Mouse (Mus musculus) heart, embryonic 10.5 days (tissue): ENCODE measurements around the gene P3h4. TPM values are rescaled to one million over a fixed set of nuclear protein-coding genes. Genes with fewer than 3 reads are reported as not detected.

ENCODE experiments used
- DNase-seq: peaks from one replicate; pipeline ENCODE4 v3.0.0-alpha.2; 2017; ENCODE audit warnings: low spot score
- H3K27ac ChIP-seq: fragments of 300-500 bp; sonication (generic); 2 replicates; pipeline ENCODE4 v1.5.1; 2016; ENCODE audit warnings: mild to moderate bottlenecking
- H3K27me3 ChIP-seq: fragments of 300-500 bp; sonication (generic); 2 replicates; pipeline ENCODE4 v1.6.1; 2016; ENCODE audit warnings: mild to moderate bottlenecking; ENCODE audit not compliant: poor library complexity, insufficient read depth, severe bottlenecking
- H3K36me3 ChIP-seq: fragments of 300-500 bp; sonication (generic); 2 replicates; pipeline ENCODE4 v1.6.1; 2016; ENCODE audit warnings: mild to moderate bottlenecking, moderate library complexity
- H3K4me1 ChIP-seq: fragments of 300-500 bp; sonication (generic); 2 replicates; pipeline ENCODE4 v1.6.1; 2016; ENCODE audit warnings: mild to moderate bottlenecking
- H3K4me3 ChIP-seq: fragments of 300-500 bp; sonication (generic); 2 replicates; pipeline ENCODE4 v1.5.1; 2016; ENCODE audit warnings: mild to moderate bottlenecking, moderate library complexity
- H3K9me3 ChIP-seq: fragments of 300-500 bp; sonication (generic); 2 replicates; pipeline ENCODE4 v1.6.1; 2016; ENCODE audit warnings: mild to moderate bottlenecking, moderate library complexity
- WGBS: fragments of 180-500 bp; shearing (Covaris S2); methylation state at CpG from one replicate; pipeline ENCODE4 v1.1.7; 2016; 5-methylcytosine and 5-hydroxymethylcytosine counted together
- polyA plus RNA-seq: library from polyadenylated mRNA; unstranded; fragments of >200 nt; fragmentation: Nextera tagmentation; extraction: Ambion mirVana; gene quantifications from 2 replicates; pipeline ENCODE4 v1.2.1, GENCODE M21; 2016

P3h4 gene
- polyA plus RNA-seq, 1 experiment from 2014 or later, result 81.8 TPM

DNA sequence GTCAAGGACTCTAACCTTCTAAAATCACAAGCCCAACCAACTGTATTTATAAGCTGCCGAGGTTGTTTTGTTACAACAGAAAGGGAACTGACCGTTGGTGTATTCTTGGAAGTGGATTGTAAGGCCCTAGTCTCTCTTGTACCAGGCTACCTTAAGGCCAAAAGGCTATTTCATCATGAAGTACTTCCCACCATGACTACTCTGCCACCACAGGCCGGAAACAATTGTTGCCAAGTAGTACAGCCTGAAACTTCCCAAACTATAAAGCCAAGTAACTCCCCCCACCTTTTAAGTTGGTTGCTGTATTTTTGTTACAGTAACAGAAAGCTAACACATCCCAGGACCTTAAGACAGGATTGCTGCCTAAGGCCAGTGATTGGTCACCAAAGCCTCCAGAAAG lies 12.2 kb upstream of the P3h4 start:
- no peak for DNase-seq
- H3K27ac ChIP-seq, result no peak overlapping the region
- peaks cover 41% of the 10 kb centered on the region for H3K4me1 ChIP-seq
- H3K4me3 ChIP-seq, result no peak overlapping the region
- H3K27me3 ChIP-seq, result no peaks in the 10 kb centered on the region
- 85% methylated on average over 3 of the region's 3 CpGs for WGBS
- H3K9me3 ChIP-seq, result no peaks in the 10 kb centered on the region
- H3K36me3 ChIP-seq, result peaks cover 56% of the 10 kb centered on the region

- H3K27ac ChIP-seq, result peak overlapping the region; percentile 23; the same call in 1 of the 2 replicates
- H3K4me1 ChIP-seq, result peaks cover 34% of the 10 kb centered on the region
- no peak overlapping the region for H3K4me3 ChIP-seq
- H3K27me3 ChIP-seq, result no peaks in the 10 kb centered on the region
- no peaks in the 10 kb centered on the region for H3K9me3 ChIP-seq
- peak; percentile 90 for DNase-seq
- 12% methylated on average over 7 of the region's 7 CpGs for WGBS
- peaks cover 59% of the 10 kb centered on the region for H3K36me3 ChIP-seq
These were observed 11.2 kb upstream of the P3h4 start for GRCm38 (mm10) chr11:100425851-100426250.

GRCm38 (mm10) chr11:100423836-100424235 lies 9.2 kb upstream of the P3h4 start:
- no peaks in the 10 kb centered on the region for H3K27me3 ChIP-seq
- no peaks in the 10 kb centered on the region for H3K9me3 ChIP-seq
- H3K27ac ChIP-seq, result no peak overlapping the region
- 93% methylated on average over 7 of the region's 7 CpGs for WGBS
- DNase-seq, result no peak
- H3K4me3 ChIP-seq, result no peak overlapping the region
- H3K36me3 ChIP-seq, result peaks cover 52% of the 10 kb centered on the region
- peaks cover 15% of the 10 kb centered on the region for H3K4me1 ChIP-seq

DNA sequence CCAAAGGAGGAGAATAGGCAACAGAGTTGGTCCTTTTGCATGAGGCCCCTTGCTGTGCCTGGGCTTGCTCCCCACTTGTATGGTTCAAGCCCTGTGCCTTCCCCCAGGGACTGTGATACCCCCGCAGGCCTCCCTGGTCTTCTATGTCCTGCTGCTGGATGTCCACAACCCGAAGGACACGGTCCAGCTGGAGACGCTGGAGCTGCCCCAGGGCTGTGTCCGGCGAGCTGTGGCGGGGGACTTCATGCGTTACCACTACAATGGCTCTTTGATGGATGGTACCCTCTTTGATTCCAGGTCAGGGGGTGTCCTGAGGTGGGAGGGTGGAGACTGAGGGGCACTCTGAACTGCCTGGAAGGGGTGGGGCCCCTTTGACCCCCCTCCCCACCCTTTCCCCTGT lies 6.9 kb upstream of the P3h4 start:
- H3K36me3 ChIP-seq, result peaks cover 52% of the 10 kb centered on the region
- H3K4me1 ChIP-seq, result peaks cover 19% of the 10 kb centered on the region
- 86% methylated on average over 8 of the region's 8 CpGs for WGBS
- H3K9me3 ChIP-seq, result no peaks in the 10 kb centered on the region
- no peak overlapping the region for H3K4me3 ChIP-seq
- DNase-seq, result no peak
- H3K27ac ChIP-seq, result no peak overlapping the region
- H3K27me3 ChIP-seq, result no peaks in the 10 kb centered on the region

GRCm38 (mm10) chr11:100414914-100415822 lies 532 bp upstream of the P3h4 start, which contains the start of gene Fkbp10:
Gene Fkbp10, plus strand, starts transcription at chr11:100415697.
- WGBS, result under 1% methylated on average over 31 of the region's 31 CpGs
- peak; percentile 91 for DNase-seq
- peaks cover 28% of the 10 kb centered on the region for H3K36me3 ChIP-seq
- H3K9me3 ChIP-seq, result no peaks in the 10 kb centered on the region
- peak within 1 kb of the TSS; percentile 70 for H3K4me3 ChIP-seq
- no peaks in the 10 kb centered on the region for H3K27me3 ChIP-seq
- peak within 1 kb of the TSS; percentile 94 for H3K27ac ChIP-seq
- peaks cover 65% of the 10 kb centered on the region for H3K4me1 ChIP-seq

GRCm38 (mm10) chr11:100413541-100413940 lies 1.1 kb downstream of the P3h4 start:
- peaks cover 74% of the 10 kb centered on the region for H3K4me1 ChIP-seq
- H3K4me3 ChIP-seq, result peak overlapping the region; percentile 70
- H3K36me3 ChIP-seq, result peaks cover 38% of the 10 kb centered on the region
- DNase-seq, result no peak
- H3K27ac ChIP-seq, result peak overlapping the region; percentile 94
- WGBS, result 65% methylated on average over 11 of the region's 11 CpGs
- no peaks in the 10 kb centered on the region for H3K27me3 ChIP-seq
- no peaks in the 10 kb centered on the region for H3K9me3 ChIP-seq

DNA sequence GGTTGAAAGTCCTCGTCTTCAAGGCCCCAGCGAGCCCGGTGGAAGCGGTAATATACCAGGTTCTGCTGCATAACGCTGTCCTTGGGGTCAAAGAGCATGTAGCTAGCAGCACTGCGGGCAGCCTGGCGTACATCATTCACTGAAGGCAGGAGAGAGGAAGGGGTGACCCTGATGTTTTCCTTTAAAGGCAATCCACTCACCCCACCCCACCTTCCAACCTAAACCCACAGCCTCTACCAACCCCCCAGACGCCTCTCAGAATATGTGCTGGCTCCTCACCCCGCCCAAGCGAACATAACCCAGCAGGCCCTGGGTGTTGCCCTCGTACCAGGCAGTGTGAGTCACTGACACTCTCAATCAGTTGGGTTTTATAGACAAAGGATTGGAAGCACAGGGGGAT lies 2.9 kb downstream of the P3h4 start:
- peaks cover 50% of the 10 kb centered on the region for H3K36me3 ChIP-seq
- WGBS, result 62% methylated on average over 11 of the region's 11 CpGs
- H3K9me3 ChIP-seq, result no peaks in the 10 kb centered on the region
- peak overlapping the region; percentile 70 for H3K4me3 ChIP-seq
- peak overlapping the region; percentile 94 for H3K27ac ChIP-seq
- peaks cover 76% of the 10 kb centered on the region for H3K4me1 ChIP-seq
- no peaks in the 10 kb centered on the region for H3K27me3 ChIP-seq
- DNase-seq, result no peak

- Histone ChIP-seq H3K36me3 (peaks cover 50% of the 10 kb centered on the region), H3K27ac (no peak overlapping the region)
These were observed 5.0 kb downstream of the P3h4 start for GRCm38 (mm10) chr11:100409686-100410085.

DNA sequence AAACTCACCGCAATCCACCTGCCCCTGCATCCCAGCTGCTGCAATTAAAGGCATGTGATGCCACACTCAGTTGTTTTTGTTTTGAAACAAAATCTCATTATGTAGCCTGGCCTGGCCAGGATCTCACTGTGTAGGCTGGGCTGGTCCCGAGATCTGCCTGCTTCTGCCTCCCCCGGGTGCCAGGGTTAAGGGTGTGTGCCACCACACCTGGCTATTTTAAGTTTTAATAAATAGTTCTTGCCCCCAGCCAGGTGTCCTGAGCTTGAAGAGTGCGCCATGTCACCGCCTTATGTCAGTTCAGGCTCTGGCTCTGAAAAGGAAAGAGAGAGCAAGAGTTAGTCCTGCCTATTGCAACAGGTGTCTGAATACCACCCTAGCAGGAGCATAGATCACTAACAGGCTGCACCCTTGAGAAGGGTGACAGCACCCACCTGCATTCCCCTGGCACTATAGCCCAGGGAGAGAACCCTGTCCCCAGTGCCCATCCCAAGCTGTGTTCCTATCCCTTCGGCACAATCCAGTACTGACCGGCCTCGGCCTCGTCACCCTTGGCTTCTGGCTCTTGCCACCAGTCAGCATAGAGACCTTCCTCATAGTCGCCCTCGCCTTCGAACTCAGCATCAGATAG lies 5.7 kb downstream of the P3h4 start:
- Histone ChIP-seq H3K9me3 (no peaks in the 10 kb centered on the region), H3K36me3 (peaks cover 50% of the 10 kb centered on the region), H3K27ac (no peak overlapping the region), H3K27me3 (no peaks in the 10 kb centered on the region), H3K4me1 (peaks cover 62% of the 10 kb centered on the region), H3K4me3 (no peak overlapping the region)
- no peak for DNase-seq
- 92% methylated on average over 12 of the region's 12 CpGs for WGBS

More at GRCm38 (mm10) chr11:100409686-100410085, 5.0 kb downstream of the P3h4 start:
- Histone ChIP-seq H3K9me3 (no peaks in the 10 kb centered on the region), H3K4me3 (no peak overlapping the region), H3K27me3 (no peaks in the 10 kb centered on the region), H3K4me1 (peaks cover 62% of the 10 kb centered on the region)
- DNase-seq, result no peak
- 69% methylated on average over 3 of the region's 3 CpGs for WGBS

DNA sequence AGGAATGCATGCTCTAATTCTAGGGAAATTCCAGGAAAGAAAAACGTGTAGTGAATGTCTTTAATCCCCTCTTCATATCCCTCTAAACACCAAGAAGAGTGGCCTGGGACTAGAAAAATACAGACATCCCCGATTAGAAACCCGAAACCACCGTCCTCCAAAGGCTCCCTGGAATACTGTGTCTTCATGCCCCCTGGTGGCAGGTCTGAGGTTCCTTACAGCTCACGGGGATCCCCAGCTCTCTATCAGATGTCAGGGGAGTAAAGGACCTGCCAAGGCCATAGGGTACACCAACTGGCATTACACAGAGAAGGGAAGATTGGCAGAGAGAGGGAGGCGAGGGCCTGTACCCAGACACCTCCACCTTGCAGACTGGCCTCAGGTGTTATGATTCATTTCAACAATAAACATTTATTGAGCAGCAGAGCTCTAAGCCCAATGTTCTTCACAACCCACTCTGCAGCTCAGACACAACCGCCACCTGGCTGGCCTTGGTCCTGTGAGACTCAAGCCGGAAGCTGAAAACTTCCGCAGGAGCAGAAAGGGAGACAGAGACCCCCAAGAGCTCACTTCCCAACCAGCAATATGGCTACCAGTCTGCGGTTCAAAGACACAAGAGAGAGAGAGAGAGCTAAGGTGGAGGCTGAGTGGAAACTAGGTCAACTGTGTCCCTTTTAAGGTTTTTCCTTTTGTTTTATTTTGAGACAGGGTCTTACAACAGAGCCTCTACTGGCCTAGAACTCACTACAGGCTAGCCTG lies 6.4 kb downstream of the P3h4 start:
- WGBS, result 37% methylated on average over 10 of the region's 10 CpGs
- H3K4me3 ChIP-seq, result no peak overlapping the region

GRCm38 (mm10) chr11:100406995-100407705 lies 7.5 kb downstream of the P3h4 start:
- no peaks in the 10 kb centered on the region for H3K9me3 ChIP-seq
- peaks cover 44% of the 10 kb centered on the region for H3K36me3 ChIP-seq
- DNase-seq, result no peak
- H3K27ac ChIP-seq, result peak overlapping the region; percentile 57; the same call in 1 of the 2 replicates
- 86% methylated on average over 5 of the region's 5 CpGs for WGBS
- H3K27me3 ChIP-seq, result no peaks in the 10 kb centered on the region
- H3K4me1 ChIP-seq, result peaks cover 62% of the 10 kb centered on the region
- no peak overlapping the region for H3K4me3 ChIP-seq

More for the DNA sequence above, 6.4 kb downstream of the P3h4 start:
- H3K36me3 ChIP-seq, result peaks cover 50% of the 10 kb centered on the region
- H3K4me1 ChIP-seq, result peaks cover 62% of the 10 kb centered on the region
- no peaks in the 10 kb centered on the region for H3K27me3 ChIP-seq
- no peaks in the 10 kb centered on the region for H3K9me3 ChIP-seq
- no peak for DNase-seq
- H3K27ac ChIP-seq, result peak overlapping the region; percentile 11; the same call in 1 of the 2 replicates

- Histone ChIP-seq H3K36me3 (peaks cover 38% of the 10 kb centered on the region), H3K9me3 (no peaks in the 10 kb centered on the region), H3K27me3 (no peaks in the 10 kb centered on the region), H3K27ac (no peak overlapping the region), H3K4me1 (peaks cover 62% of the 10 kb centered on the region), H3K4me3 (no peak overlapping the region)
- no peak for DNase-seq
- whole genome bisulfite sequencing, result 84% methylated on average over 8 of the region's 8 CpGs
These were observed 8.4 kb downstream of the P3h4 start for GRCm38 (mm10) chr11:100406273-100406672.
